Mouse (Mus musculus): ENCODE measurements around the gene Csde1.

The Csde1 gene

GRCm38 (mm10) chr3:103081861-103082453, 61.7 kb downstream of the Csde1 start:
- DNase-seq (ENCODE audit: low read depth, low spot score): no peak
- Histone ChIP-seq H3K36me3 (ENCODE audit: control insufficient read depth, insufficient read depth, low read length, poor library complexity, severe bottlenecking) (no peaks in the 10 kb centered on the region), H3K27me3 (ENCODE audit: control insufficient read depth, insufficient read depth, low read length, poor library complexity, severe bottlenecking) (no peaks in the 10 kb centered on the region)

DNA sequence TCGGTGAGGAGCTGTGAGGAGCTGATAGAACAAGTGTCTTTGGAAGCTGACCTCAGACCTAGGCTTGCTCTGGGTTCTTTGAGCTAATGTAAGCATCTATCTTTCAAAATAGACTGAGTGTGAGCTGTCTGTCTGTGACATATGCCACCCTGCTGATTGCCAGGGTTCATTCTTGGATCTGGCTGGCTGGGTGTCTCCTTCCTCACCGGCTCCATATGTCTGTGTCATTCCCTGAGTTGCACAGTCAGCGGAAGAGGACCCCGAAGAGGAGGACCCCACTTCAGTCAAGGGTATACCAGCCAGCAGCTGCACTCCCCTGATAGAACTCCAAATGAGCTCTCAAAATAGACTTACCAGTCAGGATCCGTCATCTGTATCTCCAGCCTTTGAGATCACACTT, 62.5 kb downstream of the Csde1 start:
- Histone ChIP-seq H3K36me3 (ENCODE audit: control insufficient read depth, insufficient read depth, low read length, poor library complexity, severe bottlenecking) (no peaks in the 10 kb centered on the region), H3K27me3 (ENCODE audit: control insufficient read depth, insufficient read depth, low read length, poor library complexity, severe bottlenecking) (no peaks in the 10 kb centered on the region)
- DNase-seq (ENCODE audit: low read depth, low spot score): no peak

DNA sequence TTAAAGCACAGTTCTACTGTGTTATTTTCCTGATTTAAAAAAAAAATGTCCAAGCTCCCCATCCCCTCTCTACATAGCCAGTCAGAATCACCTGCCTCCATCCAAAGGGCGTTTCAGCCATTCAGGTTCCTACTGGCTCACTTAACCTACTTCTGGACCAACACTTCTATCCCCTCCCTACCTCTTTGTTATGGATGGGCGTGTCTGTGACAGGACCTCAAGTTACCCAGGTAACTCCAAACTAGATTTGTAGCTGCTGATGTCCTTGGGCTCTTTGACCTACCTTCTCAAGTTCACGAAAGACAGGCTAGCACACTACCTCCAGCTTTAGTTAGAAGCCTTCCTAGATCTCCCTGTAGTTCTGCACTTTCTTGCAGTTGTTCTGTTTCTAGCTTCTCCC, 65.8 kb downstream of the Csde1 start:
- Histone ChIP-seq H3K36me3 (ENCODE audit: control insufficient read depth, insufficient read depth, low read length, poor library complexity, severe bottlenecking) (no peaks in the 10 kb centered on the region), H3K27me3 (ENCODE audit: control insufficient read depth, insufficient read depth, low read length, poor library complexity, severe bottlenecking) (no peaks in the 10 kb centered on the region)

GRCm38 (mm10) chr3:103091753-103092152, 71.5 kb downstream of the Csde1 start:
- no peak for DNase-seq (ENCODE audit: low read depth, low spot score)
- Histone ChIP-seq H3K27me3 (ENCODE audit: control insufficient read depth, insufficient read depth, low read length, poor library complexity, severe bottlenecking) (no peaks in the 10 kb centered on the region), H3K36me3 (ENCODE audit: control insufficient read depth, insufficient read depth, low read length, poor library complexity, severe bottlenecking) (no peaks in the 10 kb centered on the region)

More for the DNA sequence above, 65.8 kb downstream of the Csde1 start:
- no peak for DNase-seq (ENCODE audit: low read depth, low spot score)

- Histone ChIP-seq H3K27me3 (ENCODE audit: control insufficient read depth, insufficient read depth, low read length, poor library complexity, severe bottlenecking) (no peaks in the 10 kb centered on the region), H3K36me3 (ENCODE audit: control insufficient read depth, insufficient read depth, low read length, poor library complexity, severe bottlenecking) (no peaks in the 10 kb centered on the region)
- DNase-seq (ENCODE audit: low read depth, low spot score): peak; percentile 11
Observed at GRCm38 (mm10) chr3:103098662-103099061, 78.4 kb downstream of the Csde1 start.

DNA sequence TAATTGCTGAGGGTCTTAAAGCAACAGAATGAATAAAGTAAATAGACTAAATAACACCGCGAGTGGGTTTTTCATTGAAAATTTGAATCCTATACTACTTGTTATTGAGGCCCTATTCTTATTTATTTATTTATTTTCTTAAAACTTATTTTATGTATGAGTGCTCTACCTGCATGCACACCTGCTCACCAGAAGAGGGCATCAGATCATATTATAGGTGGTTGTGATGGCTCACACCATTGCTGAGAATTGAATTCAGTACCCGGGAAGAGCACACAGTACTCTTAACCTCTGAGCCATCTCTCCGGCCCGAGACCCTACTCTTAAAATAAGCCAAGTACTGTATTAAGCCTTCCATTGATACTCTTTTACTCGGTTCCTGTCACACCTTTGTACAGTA, 79.4 kb downstream of the Csde1 start:
- no peaks in the 10 kb centered on the region for H3K27me3 ChIP-seq (ENCODE audit: control insufficient read depth, insufficient read depth, low read length, poor library complexity, severe bottlenecking)
- H3K36me3 ChIP-seq (ENCODE audit: control insufficient read depth, insufficient read depth, low read length, poor library complexity, severe bottlenecking): no peaks in the 10 kb centered on the region
- peak; percentile 32 for DNase-seq (ENCODE audit: low read depth, low spot score)

GRCm38 (mm10) chr3:103100735-103101134, 80.5 kb downstream of the Csde1 start:
- no peaks in the 10 kb centered on the region for H3K27me3 ChIP-seq (ENCODE audit: control insufficient read depth, insufficient read depth, low read length, poor library complexity, severe bottlenecking)
- DNase-seq (ENCODE audit: low read depth, low spot score): peak; percentile 40
- no peaks in the 10 kb centered on the region for H3K36me3 ChIP-seq (ENCODE audit: control insufficient read depth, insufficient read depth, low read length, poor library complexity, severe bottlenecking)

DNA sequence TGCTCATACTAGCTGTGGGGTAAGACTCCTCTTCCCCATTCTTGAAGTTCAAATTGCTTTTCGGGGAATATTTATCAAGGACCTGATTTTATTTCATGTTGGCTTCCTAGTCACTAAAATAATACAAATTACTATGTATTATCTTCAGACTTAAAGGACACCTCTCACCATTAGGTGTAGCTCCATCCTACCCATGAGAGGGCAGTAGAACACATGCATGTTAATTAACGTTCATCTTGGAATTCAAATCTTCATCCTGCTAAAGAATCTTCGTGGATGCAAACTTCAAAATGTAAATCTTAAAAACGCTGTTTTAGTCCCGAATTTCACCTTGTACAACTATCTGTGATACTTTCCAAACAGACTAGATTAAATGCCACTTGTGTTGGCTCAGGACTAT, 81.0 kb downstream of the Csde1 start:
- Histone ChIP-seq H3K27me3 (ENCODE audit: control insufficient read depth, insufficient read depth, low read length, poor library complexity, severe bottlenecking) (no peaks in the 10 kb centered on the region), H3K36me3 (ENCODE audit: control insufficient read depth, insufficient read depth, low read length, poor library complexity, severe bottlenecking) (no peaks in the 10 kb centered on the region)
- DNase-seq (ENCODE audit: low read depth, low spot score): no peak

DNA sequence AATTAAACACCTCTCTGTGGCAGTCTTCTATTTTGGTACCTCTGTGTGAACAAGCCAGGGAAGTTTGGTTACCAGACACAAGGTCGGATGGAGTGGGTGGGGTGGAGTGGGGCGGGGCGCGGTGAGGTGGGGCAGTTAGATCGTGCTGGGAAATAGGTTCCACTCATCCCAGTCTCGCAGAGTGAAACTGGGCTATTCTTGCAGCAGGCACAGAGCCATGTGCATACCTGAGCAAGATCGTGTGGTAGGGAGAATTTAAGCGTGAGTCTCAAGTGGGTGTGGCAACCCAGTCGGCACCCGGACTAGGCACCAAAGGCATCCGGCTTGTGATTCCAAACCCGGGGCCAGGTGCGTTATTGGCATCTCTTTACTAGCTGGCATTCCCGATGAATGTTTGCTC, 81.7 kb downstream of the Csde1 start:
- no peaks in the 10 kb centered on the region for H3K27me3 ChIP-seq (ENCODE audit: control insufficient read depth, insufficient read depth, low read length, poor library complexity, severe bottlenecking)
- no peaks in the 10 kb centered on the region for H3K36me3 ChIP-seq (ENCODE audit: control insufficient read depth, insufficient read depth, low read length, poor library complexity, severe bottlenecking)
- DNase-seq (ENCODE audit: low read depth, low spot score): no peak

GRCm38 (mm10) chr3:103102454-103103390, 82.5 kb downstream of the Csde1 start, which contains the start of gene Dennd2c:
Gene Dennd2c (plus strand): TSS chr3:103102604.
- Histone ChIP-seq H3K36me3 (ENCODE audit: control insufficient read depth, insufficient read depth, low read length, poor library complexity, severe bottlenecking) (no peaks in the 10 kb centered on the region), H3K27me3 (ENCODE audit: control insufficient read depth, insufficient read depth, low read length, poor library complexity, severe bottlenecking) (no peaks in the 10 kb centered on the region)
- DNase-seq (ENCODE audit: low read depth, low spot score): peak; percentile 84
